Mouse (Mus musculus): ENCODE measurements around the gene Itpkb.

DNA sequence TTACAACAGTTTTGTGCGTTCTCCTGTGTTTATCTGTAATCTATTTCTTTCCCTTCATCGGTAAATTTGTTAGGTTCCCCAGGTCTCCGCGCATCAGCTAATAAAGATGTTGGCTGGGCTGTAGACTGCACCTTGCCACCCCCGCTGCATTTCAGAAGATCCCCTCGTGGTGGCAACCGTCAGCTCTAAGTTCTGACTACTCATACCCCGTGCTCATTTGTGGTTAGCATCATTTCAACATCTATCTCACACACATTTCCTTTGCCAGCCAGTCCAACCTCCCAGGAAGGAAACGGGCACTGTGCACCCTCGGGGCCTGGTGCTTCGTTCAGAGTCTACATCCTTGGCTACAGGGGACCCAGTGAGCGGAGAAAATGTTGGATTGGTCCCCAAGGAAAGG lies 101.5 kb downstream of the Itpkb start:
- no peak for TF ChIP-seq TAL1 (IDR thresholded peaks at IDR 0.05; ENCODE audit: low read length)
- TF ChIP-seq GATA1 (IDR thresholded peaks at IDR 0.05; ENCODE audit: low read length), result no peak
